In the genomic region with DNA sequence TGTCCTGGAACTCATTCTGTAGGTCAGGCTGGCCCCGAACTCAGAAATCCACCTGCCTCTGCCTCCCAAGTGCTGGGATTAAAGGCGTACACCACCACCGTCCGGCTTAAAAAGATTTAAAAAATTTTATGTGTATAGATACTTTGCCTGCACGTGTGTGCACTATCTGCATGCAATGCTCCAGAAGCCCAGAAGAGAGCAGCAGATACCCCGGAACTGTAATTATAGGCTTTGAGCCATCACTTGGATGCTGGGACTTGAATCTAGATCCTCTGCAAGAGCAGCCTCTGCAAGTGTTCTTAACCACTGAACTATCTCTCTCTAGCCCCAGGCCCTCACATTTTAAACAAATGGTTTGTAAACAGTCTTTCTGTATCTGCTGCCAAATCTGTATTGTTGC, we compare ENCODE assay signal across 22 mouse cellular contexts. TPM values are rescaled to one million over a fixed set of nuclear protein-coding genes. Genes with fewer than 3 reads are reported as not detected.
DNase-seq lines count a peak whose midpoint lies in the region; ATAC-seq and TF ChIP-seq lines count a peak whose summit lies in the region.
"Had no signal": no experiment of that assay in that cellular context is flagged by ENCODE, and none has a peak within 500 bp of the region (broad histone marks: within the 10 kb centered on the region; RNA-seq: fewer than 3 reads in every experiment).

No protein-coding gene starts in this region.

- ATAC-seq in liver, postnatal 0 days, result no peak
- ATAC-seq in megakaryocyte-erythroid progenitor cell, adult 5-6 weeks (replicated peaks; ENCODE audit: low FRiP score, low TSS enrichment, poor library complexity, severe bottlenecking), result 0 out of 2 replicates have a peak, but pooled peaks have one; percentile 36
- ATAC-seq in forebrain, embryonic 14.5 days, result no peak
- ATAC-seq: forebrain, embryonic 16.5 days; midbrain, embryonic 15.5 days had no signal

- TF ChIP-seq CTCF in heart, adult 2 months (IDR thresholded peaks at IDR 0.05), result 0 out of 2 replicates have a peak, but pooled peaks have one; percentile 22
- peak; percentile 27; the same call in 1 of the 2 replicates for TF ChIP-seq CTCF in liver, postnatal 0 days (IDR thresholded peaks at IDR 0.05; ENCODE audit: low read depth)
- TF ChIP-seq CTCF in ES-Bruce4 (IDR thresholded peaks at IDR 0.05; ENCODE audit: low read depth, low read length), result peak; percentile 14

- H3K27me3 ChIP-seq in heart, adult 2 months (ENCODE audit: control insufficient read depth, insufficient read depth, low read length), result no peaks in the 10 kb centered on the region
- no peaks in the 10 kb centered on the region for H3K27me3 ChIP-seq in liver, postnatal 0 days (ENCODE audit: insufficient read depth, low read length)
- H3K27me3 ChIP-seq in ES-Bruce4 (ENCODE audit: control insufficient read depth, insufficient read depth, low read length, poor library complexity, severe bottlenecking), result no peaks in the 10 kb centered on the region
- H3K27me3 ChIP-seq in forebrain, embryonic 14.5 days (replicated peaks; ENCODE audit: control insufficient read depth, insufficient read depth, low read length), result no peaks in the 10 kb centered on the region
- H3K27me3 ChIP-seq: hindbrain, embryonic 12.5 days; limb, embryonic 13.5 days; midbrain, embryonic 15.5 days had no signal

- TF ChIP-seq EP300 in heart, adult 2 months (IDR thresholded peaks at IDR 0.05; ENCODE audit: insufficient read depth, low read depth, low read length), result no peak
- TF ChIP-seq EP300 in liver, postnatal 0 days (IDR thresholded peaks at IDR 0.05; ENCODE audit: low read depth), result no peak
- TF ChIP-seq EP300 in ES-Bruce4 (IDR thresholded peaks at IDR 0.05; ENCODE audit: insufficient read depth, low read depth, low read length), result no peak

- H3K79me2 ChIP-seq in heart, adult 2 months (replicated peaks; ENCODE audit: control insufficient read depth, insufficient read depth, low read length), result no peaks in the 10 kb centered on the region

- intact Hi-C loops in heart, adult 2 months (cut with DNase I), result no loop called here

- no peaks in the 10 kb centered on the region for H3K36me3 ChIP-seq in heart, adult 2 months (ENCODE audit: control insufficient read depth, insufficient read depth, low read length)
- H3K36me3 ChIP-seq in liver, postnatal 0 days (replicated peaks; ENCODE audit: insufficient read depth, low read length), result no peaks in the 10 kb centered on the region
- H3K36me3 ChIP-seq in ES-Bruce4 (ENCODE audit: control insufficient read depth, insufficient read depth, low read length, poor library complexity, severe bottlenecking), result no peaks in the 10 kb centered on the region
- H3K36me3 ChIP-seq in forebrain, embryonic 14.5 days (ENCODE audit: control insufficient read depth, insufficient read depth, low read length), result no peaks in the 10 kb centered on the region
- H3K36me3 ChIP-seq: hindbrain, embryonic 12.5 days; limb, embryonic 13.5 days; midbrain, embryonic 15.5 days had no signal

- TF ChIP-seq POLR2A in heart, adult 2 months (IDR thresholded peaks at IDR 0.05; ENCODE audit: insufficient read depth, low read depth, low read length), result no peak
- no peak for TF ChIP-seq POLR2A in ES-Bruce4 (IDR thresholded peaks at IDR 0.05; ENCODE audit: insufficient read depth, low read length)

- WGBS in heart, adult 2 months, result 91% methylated on average over 6 of the region's 6 CpGs
- WGBS in liver, postnatal 0 days (ENCODE audit: insufficient replicate concordance), result 87% methylated on average over 6 of the region's 6 CpGs
- WGBS in forebrain, embryonic 14.5 days, result 95% methylated on average over 6 of the region's 6 CpGs

- no peak overlapping the region for H3K4me2 ChIP-seq in liver, postnatal 0 days (ENCODE audit: low read depth, low read length)
- H3K4me2 ChIP-seq in forebrain, embryonic 14.5 days (ENCODE audit: low read length), result no peak overlapping the region
- H3K4me2 ChIP-seq: hindbrain, embryonic 12.5 days; limb, embryonic 13.5 days; midbrain, embryonic 15.5 days had no signal

- no peaks in the 10 kb centered on the region for H3K4me1 ChIP-seq in heart, adult 2 months (ENCODE audit: control insufficient read depth, insufficient read depth, low read length)
- H3K4me1 ChIP-seq in liver, postnatal 0 days (ENCODE audit: insufficient read depth), result no peaks in the 10 kb centered on the region
- peaks cover 3% of the 10 kb centered on the region for H3K4me1 ChIP-seq in ES-Bruce4 (ENCODE audit: control insufficient read depth, insufficient read depth, low read length)
- no peaks in the 10 kb centered on the region for H3K4me1 ChIP-seq in forebrain, embryonic 14.5 days (ENCODE audit: control insufficient read depth, insufficient read depth, low read length)
- H3K4me1 ChIP-seq: limb, embryonic 13.5 days had no signal

- no peak overlapping the region for H3K9ac ChIP-seq in heart, adult 2 months (ENCODE audit: low read depth, low read length)
- H3K9ac ChIP-seq in liver, postnatal 0 days (replicated peaks), result no peak overlapping the region
- H3K9ac ChIP-seq in ES-Bruce4 (ENCODE audit: low read depth, poor library complexity, severe bottlenecking), result no peak overlapping the region
- H3K9ac ChIP-seq in forebrain, embryonic 14.5 days (ENCODE audit: low read length), result no peak overlapping the region
- H3K9ac ChIP-seq: hindbrain, embryonic 12.5 days; limb, embryonic 13.5 days; midbrain, embryonic 15.5 days had no signal

- no peaks in the 10 kb centered on the region for H3K9me3 ChIP-seq in liver, postnatal 0 days (ENCODE audit: low read length)
- peaks cover 6% of the 10 kb centered on the region for H3K9me3 ChIP-seq in ES-Bruce4 (replicated peaks; ENCODE audit: control insufficient read depth, insufficient read depth, low read length, poor library complexity, severe bottlenecking)
- H3K9me3 ChIP-seq in forebrain, embryonic 14.5 days (replicated peaks; ENCODE audit: control insufficient read depth, low read length), result peaks cover 3% of the 10 kb centered on the region; the same call in 1 of the 2 replicates
- H3K9me3 ChIP-seq: hindbrain, embryonic 12.5 days; midbrain, embryonic 15.5 days had no signal

- no peak overlapping the region for H3K4me3 ChIP-seq in heart, adult 2 months
- H3K4me3 ChIP-seq in liver, postnatal 0 days (ENCODE audit: low read depth, low read length), result no peak overlapping the region
- H3K4me3 ChIP-seq in ES-Bruce4 (ENCODE audit: low read depth, low read length), result no peak overlapping the region
- H3K4me3 ChIP-seq in forebrain, embryonic 14.5 days (ENCODE audit: low read depth, low read length), result no peak overlapping the region
- H3K4me3 ChIP-seq: erythroblast, embryonic 14.5 days; hindbrain, embryonic 12.5 days; limb, embryonic 13.5 days; midbrain, embryonic 15.5 days had no signal

- no peak for DNase-seq in heart, adult 2 months
- DNase-seq in heart, postnatal 4 days, result no peak
- no peak for DNase-seq in liver, postnatal 0 days
- no peak for DNase-seq in liver
- DNase-seq in forebrain, embryonic 14.5 days (ENCODE audit: low spot score), result no peak
- DNase-seq: adrenal gland, adult 8-10 months; cerebellum, adult 18-20 months; cerebellum, postnatal 36 days; gastrocnemius, postnatal 10 days; heart, adult 18-20 months; kidney, adult 11 months; kidney, postnatal 10 days; layer of hippocampus, adult 9-11 months; lung, adult 18-20 months; thymus, postnatal 36 days had no signal

- no peak overlapping the region for H3K27ac ChIP-seq in heart, adult 2 months
- H3K27ac ChIP-seq in liver, postnatal 0 days (ENCODE audit: low read depth), result no peak overlapping the region
- no peak overlapping the region for H3K27ac ChIP-seq in ES-Bruce4 (ENCODE audit: insufficient read depth, low read length)
- no peak overlapping the region for H3K27ac ChIP-seq in forebrain, embryonic 14.5 days (ENCODE audit: low read depth, low read length)
- H3K27ac ChIP-seq: hindbrain, embryonic 12.5 days; limb, embryonic 13.5 days; midbrain, embryonic 15.5 days had no signal

RNA-seq across cellular contexts. Expression of gene B3glct, which starts 15.1 kb away (rescaled TPM):
- 1 to 10 TPM; 4.9 to 6.4 TPM for total RNA-seq in heart, adult 2 months (2021)
- 4.6 and 5.2 TPM in 2 replicates for polyA plus RNA-seq in heart, adult 2 months (2012; rRNA removed)
- total RNA-seq in heart, postnatal 4 days (2021), result 10 to 100 TPM; 13.0 to 14.0 TPM
- 2.5 TPM in 2 replicates for polyA plus RNA-seq in liver, postnatal 0 days (2015; fragmentation: Nextera tagmentation; extraction: Ambion mirVana)
- 14.2 and 18.5 TPM in 2 replicates for polyA plus RNA-seq in ES-Bruce4 (2011; ENCODE audit: insufficient read depth, insufficient read length, low read depth, missing spikeins)
- 24.9 and 33.7 TPM in 2 replicates for total RNA-seq in megakaryocyte-erythroid progenitor cell, adult 5-6 weeks (2014; fragmentation: Nextera tagmentation)
- total RNA-seq in megakaryocyte-erythroid progenitor cell, adult 5-6 weeks (2017), result 13.9 and 29.8 TPM in 2 replicates
- 16.1 and 17.1 TPM in 2 replicates for polyA plus RNA-seq in forebrain, embryonic 14.5 days (2014; fragmentation: Nextera tagmentation; extraction: Ambion mirVana)

RNA-seq across cellular contexts. Expression of gene Hsph1, which starts 26.8 kb away (rescaled TPM):
- total RNA-seq in heart, adult 2 months (2021), result 10 to 100 TPM; 62.1 to 75.7 TPM
- polyA plus RNA-seq in heart, adult 2 months (2012; rRNA removed), result 12.6 and 14.7 TPM in 2 replicates
- total RNA-seq in heart, postnatal 4 days (2021), result 10 to 100 TPM; 16.7 to 19.0 TPM
- polyA plus RNA-seq in liver, postnatal 0 days (2015; fragmentation: Nextera tagmentation; extraction: Ambion mirVana), result 5.1 and 6.4 TPM in 2 replicates
- polyA plus RNA-seq in ES-Bruce4 (2011; ENCODE audit: insufficient read depth, insufficient read length, low read depth, missing spikeins), result 154 and 163 TPM in 2 replicates
- total RNA-seq in megakaryocyte-erythroid progenitor cell, adult 5-6 weeks (2014; fragmentation: Nextera tagmentation), result 136 and 180 TPM in 2 replicates
- 91.7 and 104 TPM in 2 replicates for total RNA-seq in megakaryocyte-erythroid progenitor cell, adult 5-6 weeks (2017)
- 86.0 and 106 TPM in 2 replicates for polyA plus RNA-seq in forebrain, embryonic 14.5 days (2014; fragmentation: Nextera tagmentation; extraction: Ambion mirVana)
